ENCODE assay signal across 27 mouse cellular contexts in the genomic region with DNA sequence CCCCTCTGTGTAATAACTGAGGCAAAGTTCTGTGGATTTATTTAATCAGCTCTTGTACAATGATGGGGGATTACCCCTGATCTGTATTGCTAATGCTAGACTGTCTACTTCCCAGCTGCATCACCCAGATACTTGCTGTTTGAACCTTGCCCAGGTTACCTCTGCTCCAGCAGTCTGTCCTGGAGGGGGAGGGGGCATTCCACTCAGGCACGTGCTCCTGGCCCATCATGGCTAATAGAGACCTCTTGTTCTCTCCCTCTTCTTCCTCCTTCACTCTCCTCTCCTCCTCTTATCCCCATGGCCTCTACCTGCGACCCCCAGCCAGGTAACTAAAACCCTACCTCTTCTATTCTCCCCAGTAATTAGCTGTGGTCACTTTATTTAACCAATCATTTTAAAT. TPM values are rescaled to one million over a fixed set of nuclear protein-coding genes. Genes with fewer than 3 reads are reported as not detected.
A peak's percentile ranks its signal among the peaks of the same experiment; 100 is the strongest.
DNase-seq lines count a peak whose midpoint lies in the region; ATAC-seq and TF ChIP-seq lines count a peak whose summit lies in the region.
"Had no signal": no experiment of that assay in that cellular context is flagged by ENCODE, and none has a peak within 500 bp of the region (broad histone marks: within the 10 kb centered on the region; RNA-seq: fewer than 3 reads in every experiment).

No protein-coding gene starts in this region.

- peaks cover 6% of the 10 kb centered on the region; the same call in 1 of the 2 replicates for H3K4me1 ChIP-seq in kidney, adult 2 months (ENCODE audit: control insufficient read depth, insufficient read depth, low read length)
- H3K4me1 ChIP-seq in kidney, embryonic 15.5 days, result peaks cover 14% of the 10 kb centered on the region
- H3K4me1 ChIP-seq in liver, embryonic 13.5 days (replicated peaks), result peaks cover 87% of the 10 kb centered on the region
- H3K4me1 ChIP-seq: limb, embryonic 15.5 days; midbrain, embryonic 12.5 days had no signal

- WGBS in kidney, adult 2 months, result 58% methylated on average over 2 of the region's 2 CpGs
- 60% methylated on average over 2 of the region's 2 CpGs for WGBS in kidney, embryonic 15.5 days
- WGBS in liver, embryonic 13.5 days (ENCODE audit: insufficient replicate concordance), result 62% methylated on average over 2 of the region's 2 CpGs

- no peaks in the 10 kb centered on the region for H3K9me3 ChIP-seq in kidney, embryonic 15.5 days (replicated peaks)
- H3K9me3 ChIP-seq in liver, embryonic 13.5 days (replicated peaks), result no peaks in the 10 kb centered on the region
- H3K9me3 ChIP-seq: heart, embryonic 12.5 days; hindbrain, embryonic 10.5 days; limb, embryonic 10.5 days; limb, embryonic 15.5 days; megakaryocyte, embryonic 14.5 days; midbrain, embryonic 12.5 days; neural tube, embryonic 12.5 days had no signal

- no peak overlapping the region for H3K4me3 ChIP-seq in kidney, adult 2 months (ENCODE audit: insufficient read depth, low read depth, low read length)
- no peak overlapping the region for H3K4me3 ChIP-seq in kidney, embryonic 15.5 days (replicated peaks)
- no peak overlapping the region for H3K4me3 ChIP-seq in liver, embryonic 13.5 days (replicated peaks)
- H3K4me3 ChIP-seq: heart, embryonic 12.5 days; hindbrain, embryonic 10.5 days; limb, embryonic 10.5 days; limb, embryonic 15.5 days; megakaryocyte, embryonic 14.5 days; midbrain, embryonic 12.5 days; myocyte; neural tube, embryonic 12.5 days had no signal

- H3K9ac ChIP-seq in kidney, embryonic 15.5 days, result no peak overlapping the region
- H3K9ac ChIP-seq in liver, embryonic 13.5 days, result no peak overlapping the region
- H3K9ac ChIP-seq: heart, embryonic 12.5 days; limb, embryonic 15.5 days; midbrain, embryonic 12.5 days; neural tube, embryonic 12.5 days had no signal

- H3K27me3 ChIP-seq in kidney, adult 2 months (replicated peaks; ENCODE audit: control insufficient read depth, insufficient read depth, low read length), result no peaks in the 10 kb centered on the region
- H3K27me3 ChIP-seq in kidney, embryonic 15.5 days, result no peaks in the 10 kb centered on the region
- H3K27me3 ChIP-seq in liver, embryonic 13.5 days, result no peaks in the 10 kb centered on the region
- H3K27me3 ChIP-seq: heart, embryonic 12.5 days; limb, embryonic 15.5 days; midbrain, embryonic 12.5 days; neural tube, embryonic 12.5 days had no signal

- no peak overlapping the region for H3K4me2 ChIP-seq in kidney, embryonic 15.5 days
- no peak overlapping the region for H3K4me2 ChIP-seq in liver, embryonic 13.5 days
- H3K4me2 ChIP-seq: heart, embryonic 12.5 days; limb, embryonic 15.5 days; midbrain, embryonic 12.5 days; neural tube, embryonic 12.5 days had no signal

- no peaks in the 10 kb centered on the region for H3K36me3 ChIP-seq in kidney, adult 2 months (ENCODE audit: control insufficient read depth, insufficient read depth, low read length)
- no peaks in the 10 kb centered on the region for H3K36me3 ChIP-seq in kidney, embryonic 15.5 days
- no peaks in the 10 kb centered on the region for H3K36me3 ChIP-seq in liver, embryonic 13.5 days
- H3K36me3 ChIP-seq: heart, embryonic 12.5 days; hindbrain, embryonic 10.5 days; limb, embryonic 10.5 days; limb, embryonic 15.5 days; midbrain, embryonic 12.5 days; neural tube, embryonic 12.5 days had no signal

- peak; percentile 86 for DNase-seq in kidney, adult 2 months
- peak; percentile 81 for DNase-seq in kidney, adult 9 months
- peak; percentile 51 for DNase-seq in kidney, postnatal 10 days
- DNase-seq in liver, embryonic 13.5 days, result no peak
- DNase-seq in embryo, embryonic 10 days (ENCODE audit: low spot score), result no peak
- DNase-seq: adrenal gland, postnatal 25 days; B cell, adult 2 months; cerebellum, adult 11-12 months; cerebellum, postnatal 25 days; gastrocnemius, postnatal 25 days; heart, adult 18-20 months; layer of hippocampus, postnatal 36 days; lung, postnatal 36 days; thymus, postnatal 4 days had no signal

- ATAC-seq in kidney, embryonic 15.5 days (replicated peaks; ENCODE audit: low FRiP score), result no peak
- ATAC-seq in liver, embryonic 13.5 days (ENCODE audit: low read depth), result no peak
- ATAC-seq in frontal cortex, adult (ENCODE audit: low TSS enrichment), result no peak
- no peak for ATAC-seq in megakaryocyte progenitor cell, adult 5-6 weeks (replicated peaks; ENCODE audit: poor library complexity)
- ATAC-seq: forebrain, embryonic 14.5 days; hindbrain, embryonic 16.5 days had no signal

- no peak for TF ChIP-seq CTCF in kidney, adult 2 months (conservative IDR thresholded peaks at IDR 0.05; ENCODE audit: insufficient read depth, insufficient read length, low read depth, low read length)

- H3K27ac ChIP-seq in kidney, adult 2 months (ENCODE audit: insufficient read depth, low read depth, low read length), result no peak overlapping the region; the same call in 1 of the 2 replicates
- no peak overlapping the region for H3K27ac ChIP-seq in kidney, embryonic 15.5 days
- H3K27ac ChIP-seq in liver, embryonic 13.5 days, result peak overlapping the region; percentile 99
- H3K27ac ChIP-seq: hindbrain, embryonic 10.5 days; limb, embryonic 10.5 days; limb, embryonic 15.5 days; midbrain, embryonic 12.5 days; neural tube, embryonic 12.5 days had no signal

- no peak for TF ChIP-seq POLR2A in kidney, adult 2 months (IDR thresholded peaks at IDR 0.05; ENCODE audit: low read depth, low read length)

RNA-seq across cellular contexts. Expression of a gene that starts 4.1 kb away (rescaled TPM):
- polyA plus RNA-seq in kidney, adult 2 months (2012; rRNA removed), result 62.1 and 68.7 TPM in 2 replicates
- 65.2 and 65.3 TPM in 2 replicates for polyA plus RNA-seq in kidney, embryonic 15.5 days (2015; fragmentation: Nextera tagmentation; extraction: Ambion mirVana)
- 45.9 and 47.8 TPM in 2 replicates for polyA plus RNA-seq in liver, embryonic 13.5 days (2015; fragmentation: Nextera tagmentation; extraction: Ambion mirVana)
- 12.8 and 18.9 TPM in 2 replicates for total RNA-seq in megakaryocyte progenitor cell, adult 5-6 weeks (2015)
- total RNA-seq in megakaryocyte progenitor cell, adult 5-6 weeks (2017), result 20.7 and 24.9 TPM in 2 replicates

RNA-seq across cellular contexts. Expression of a gene that starts 44.4 kb away (rescaled TPM):
- 18.3 and 18.7 TPM in 2 replicates for polyA plus RNA-seq in kidney, adult 2 months (2012; rRNA removed)
- 58.3 and 60.5 TPM in 2 replicates for polyA plus RNA-seq in kidney, embryonic 15.5 days (2015; fragmentation: Nextera tagmentation; extraction: Ambion mirVana)
- 43.9 and 47.6 TPM in 2 replicates for polyA plus RNA-seq in liver, embryonic 13.5 days (2015; fragmentation: Nextera tagmentation; extraction: Ambion mirVana)
- total RNA-seq in megakaryocyte progenitor cell, adult 5-6 weeks (2015), result 11.0 and 14.9 TPM in 2 replicates
- 11.6 and 13.8 TPM in 2 replicates for total RNA-seq in megakaryocyte progenitor cell, adult 5-6 weeks (2017)

Comparison
In these comparisons a context has a peak if more than half of its experiments do, and no peak if none do; other contexts are left out.
1. DNase-seq: peak in kidney, adult 2 months (single experiment), kidney, adult 9 months (single experiment) and kidney, postnatal 10 days (single experiment); none in liver, embryonic 13.5 days (single experiment) and embryo, embryonic 10 days (single experiment).